Mouse (Mus musculus) left cerebral cortex, adult 2 months (tissue): Measurements from ENCODE around the gene Cd22. TPM values are rescaled to one million over a fixed set of nuclear protein-coding genes. Genes with fewer than 3 reads are reported as not detected.

ENCODE experiments used
- DNase-seq, 2 experiments: peaks; one replicate each; pipeline ENCODE4 v3.0.0; 2021 to 2022; ENCODE audit warnings: low spot score in 2 of 2, mixed read lengths in 1 of 2; ENCODE audit errors: extremely low spot score in 1 of 2
- H3K27ac ChIP-seq: fragments of 200-600 bp; 2 replicates; pipeline ENCODE4 v1.8.1; 2022
- H3K4me3 ChIP-seq: fragments of 200-600 bp; 2 replicates; pipeline ENCODE4 v1.8.1; 2022
- CTCF ChIP-seq: fragments of 200-600 bp; IDR thresholded peaks from 2 replicates; pipeline ENCODE4 v1.8.1; 2022; ENCODE audit warnings: antibody characterized with exemption, mild to moderate bottlenecking, moderate library complexity
- intact Hi-C: fragments of 180-260 bp; cut with DNase I; formaldehyde crosslinking; loops from one replicate; pipeline ENCODE4 v1.15.1; 2025
- total RNA-seq, 2 experiments: library from RNA; stranded (reverse); gene quantifications; 2 replicates each; pipeline ENCODE4 v1.2.3; 2021

Cd22 gene
- total RNA-seq, 2 experiments from 2014 or later: not detected

- peak; percentile 69 for TF ChIP-seq CTCF
- Histone ChIP-seq H3K4me3 (no peak overlapping the region), H3K27ac (no peak overlapping the region)
- peak; percentile 43 to 60 for DNase-seq
- intact Hi-C loops: loop anchor here (2.0 to 5.0 kb wide), 4 partner anchors 63 to 273 kb away; partner anchors contain the start of genes Kmt2b and Tmem147
Observed at GRCm38 (mm10) chr7:30859635-30860402, 20.3 kb downstream of the Cd22 start.

- no peak overlapping the region for H3K27ac ChIP-seq
- intact Hi-C loops: loop anchor here (5.0 kb wide), 2 partner anchors 62 to 192 kb away; no protein-coding TSS in a partner anchor
- peak; percentile 84 for TF ChIP-seq CTCF
Observed at GRCm38 (mm10) chr7:30859290-30859634, 20.9 kb downstream of the Cd22 start.

GRCm38 (mm10) chr7:30857746-30858145 lies 22.4 kb downstream of the Cd22 start:
- no peak for TF ChIP-seq CTCF
- Histone ChIP-seq H3K4me3 (no peak overlapping the region), H3K27ac (no peak overlapping the region)
- DNase-seq: no peak
- intact Hi-C loops: loop anchor here (5.0 kb wide), 2 partner anchors 60 to 190 kb away; no protein-coding TSS in a partner anchor

More at GRCm38 (mm10) chr7:30859290-30859634, 20.9 kb downstream of the Cd22 start:
- peak; percentile 70 to 75 for DNase-seq
- no peak overlapping the region for H3K4me3 ChIP-seq

GRCm38 (mm10) chr7:30856078-30856477 lies 24.1 kb downstream of the Cd22 start, which contains the start of gene Ffar3:
Gene Ffar3, minus strand, starts transcription at chr7:30856178.
- TF ChIP-seq CTCF: no peak
- DNase-seq: no peak
- intact Hi-C loops: loop anchor here (5.0 kb wide), 2 partner anchors 59 to 189 kb away; no protein-coding TSS in a partner anchor
- H3K27ac ChIP-seq: no peak within 1 kb of the TSS
- H3K4me3 ChIP-seq: no peak within 1 kb of the TSS

- no peak for TF ChIP-seq CTCF
- no peak overlapping the region for H3K4me3 ChIP-seq
- no peak overlapping the region for H3K27ac ChIP-seq
- no peak for DNase-seq
- intact Hi-C loops: no loop called here
Observed at GRCm38 (mm10) chr7:30851421-30851820, 28.7 kb downstream of the Cd22 start.

- Histone ChIP-seq H3K27ac (no peak overlapping the region), H3K4me3 (no peak overlapping the region)
- no peak for DNase-seq
- intact Hi-C loops: no loop called here
- TF ChIP-seq CTCF: no peak
Observed at GRCm38 (mm10) chr7:30847934-30848333, 32.2 kb downstream of the Cd22 start.

- no peak for DNase-seq
- H3K4me3 ChIP-seq: no peak overlapping the region
- TF ChIP-seq CTCF: no peak
- H3K27ac ChIP-seq: no peak overlapping the region
- intact Hi-C loops: no loop called here
Observed at GRCm38 (mm10) chr7:30847386-30847785, 32.8 kb downstream of the Cd22 start.

- intact Hi-C loops: no loop called here
- TF ChIP-seq CTCF: no peak
- DNase-seq: no peak
- Histone ChIP-seq H3K4me3 (no peak overlapping the region), H3K27ac (no peak overlapping the region)
Observed at GRCm38 (mm10) chr7:30846505-30847053, 33.6 kb downstream of the Cd22 start.

GRCm38 (mm10) chr7:30844676-30845297 lies 35.4 kb downstream of the Cd22 start:
- no peak for TF ChIP-seq CTCF
- no peak overlapping the region for H3K4me3 ChIP-seq
- no peak for DNase-seq
- H3K27ac ChIP-seq: no peak overlapping the region
- intact Hi-C loops: no loop called here

GRCm38 (mm10) chr7:30842092-30842491 lies 38.0 kb downstream of the Cd22 start:
- DNase-seq: no peak
- H3K4me3 ChIP-seq: no peak overlapping the region
- no peak overlapping the region for H3K27ac ChIP-seq
- TF ChIP-seq CTCF: no peak
- intact Hi-C loops: no loop called here

GRCm38 (mm10) chr7:30841379-30841778 lies 38.8 kb downstream of the Cd22 start:
- intact Hi-C loops: no loop called here
- TF ChIP-seq CTCF: no peak

GRCm38 (mm10) chr7:30840306-30840705 lies 39.8 kb downstream of the Cd22 start:
- DNase-seq: no peak
- Histone ChIP-seq H3K4me3 (no peak overlapping the region), H3K27ac (no peak overlapping the region)
- intact Hi-C loops: no loop called here
- TF ChIP-seq CTCF: no peak

More at GRCm38 (mm10) chr7:30841379-30841778, 38.8 kb downstream of the Cd22 start:
- Histone ChIP-seq H3K4me3 (no peak overlapping the region), H3K27ac (no peak overlapping the region)
- no peak for DNase-seq
